Mouse (Mus musculus) midbrain, postnatal 0 days (tissue): ENCODE results near the gene Msantd4. TPM values are rescaled to one million over a fixed set of nuclear protein-coding genes. Genes with fewer than 3 reads are reported as not detected.
"Not testable (repeated sequence)": the region's sequence is repeated elsewhere in the genome, so short reads cannot be mapped to it uniquely, and the experiment has no call there.

Experiments used
- ATAC-seq: fragments of 200-750 bp; cut with Nextera tagmentation; 2 replicates; pipeline ENCODE4 v1.8.0; 2017; ENCODE audit warnings: moderate number of reproducible peaks, mild to moderate bottlenecking, moderate TSS enrichment, moderate library complexity; ENCODE audit not compliant: low FRiP score
- DNase-seq: peaks from one replicate; pipeline ENCODE4 v3.0.0-alpha.2; 2015; ENCODE audit warnings: low spot score
- H3K27ac ChIP-seq: fragments of 300-500 bp; sonication (generic); 2 replicates; pipeline ENCODE4 v1.5.1; 2014; ENCODE audit warnings: low read depth, mild to moderate bottlenecking, low read length, mixed read lengths
- H3K27me3 ChIP-seq: fragments of 300-500 bp; sonication (generic); 2 replicates; pipeline ENCODE4 v1.6.1; 2014; ENCODE audit warnings: low read length, control low read depth, mixed read lengths; ENCODE audit not compliant: insufficient read depth
- H3K36me3 ChIP-seq: fragments of 300-500 bp; sonication (generic); 2 replicates; pipeline ENCODE4 v1.6.1; 2014; ENCODE audit warnings: low read length, control low read depth, mixed read lengths; ENCODE audit not compliant: insufficient read depth
- H3K4me1 ChIP-seq: fragments of 300-500 bp; sonication (generic); 2 replicates; pipeline ENCODE4 v1.6.1; 2014; ENCODE audit warnings: mild to moderate bottlenecking, control low read depth, antibody characterized with exemption, low read length, mixed read lengths; ENCODE audit not compliant: insufficient read depth
- H3K4me2 ChIP-seq: fragments of 300-500 bp; sonication (generic); 2 replicates; pipeline ENCODE4 v1.6.1; 2014; ENCODE audit warnings: low read depth, mild to moderate bottlenecking, low read length, mixed read lengths; ENCODE audit not compliant: poor library complexity, severe bottlenecking
- H3K4me3 ChIP-seq: fragments of 300-500 bp; sonication (generic); 2 replicates; pipeline ENCODE4 v1.5.1; 2014; ENCODE audit warnings: low read depth, mild to moderate bottlenecking, low read length, moderate library complexity
- H3K9ac ChIP-seq: fragments of 300-500 bp; sonication (generic); replicated peaks from 2 replicates; pipeline ENCODE4 v1.6.1; 2014; ENCODE audit warnings: mild to moderate bottlenecking, low read length, moderate library complexity, mixed read lengths; ENCODE audit not compliant: poor library complexity, severe bottlenecking
- H3K9me3 ChIP-seq: fragments of 300-500 bp; sonication (generic); 2 replicates; pipeline ENCODE4 v1.6.1; 2016; ENCODE audit warnings: low read length, control low read depth
- CTCF ChIP-seq: IDR thresholded peaks from 2 replicates; pipeline ENCODE4 v1.5.1; 2016; ENCODE audit warnings: antibody characterized with exemption, mild to moderate bottlenecking
- WGBS: fragments of 180-500 bp; shearing (Covaris S2); extraction: QIAGEN DNeasy Blood & Tissue Kit; methylation state at CpG from one replicate; pipeline ENCODE4 v1.1.7; 2014; 5-methylcytosine and 5-hydroxymethylcytosine counted together
- microRNA-seq: library from miRNA; unstranded; fragments of <30 nt; microRNA quantifications from one replicate; pipeline ENCODE4, GENCODE M21; 2016; ENCODE audit warnings: borderline number of aligned reads
- polyA plus RNA-seq: library from polyadenylated mRNA; unstranded; fragments of >200 nt; fragmentation: Nextera tagmentation; extraction: Ambion mirVana; gene quantifications from 2 replicates; pipeline ENCODE4 v1.2.1, GENCODE M21; 2015
- total RNA-seq: library from RNA; depleted of rRNA; stranded (reverse); fragments of >200 nt; gene quantifications from 2 replicates; pipeline ENCODE4 v1.2.3, GENCODE M21; 2014; rRNA removed

The Msantd4 gene
- total RNA-seq (28.1 and 38.9 TPM in 2 replicates), polyA plus RNA-seq (40.5 and 41.7 TPM in 2 replicates)

GRCm38 (mm10) chr9:4375828-4376639, at the start of gene Msantd4:
Gene Msantd4 (plus strand): TSS chr9:4376562.
- H3K9ac ChIP-seq: peak within 1 kb of the TSS; percentile 72
- peak; percentile 100 for ATAC-seq
- WGBS: under 1% methylated on average over 31 of the region's 31 CpGs

GRCm38 (mm10) chr9:4353163-4353562, 23.2 kb upstream of the Msantd4 start:
- 100% methylated on average over 1 of the region's 1 CpGs for WGBS
- TF ChIP-seq CTCF: no peak
- Histone ChIP-seq H3K4me2 (no peak overlapping the region), H3K36me3 (no peaks in the 10 kb centered on the region), H3K4me1 (no peaks in the 10 kb centered on the region), H3K27ac (no peak overlapping the region), H3K4me3 (no peak overlapping the region), H3K27me3 (no peaks in the 10 kb centered on the region), H3K9ac (no peak overlapping the region), H3K9me3 (no peaks in the 10 kb centered on the region)
- DNase-seq (no peak), ATAC-seq (no peak)

More at GRCm38 (mm10) chr9:4375828-4376639, at the start of gene Msantd4:
- Histone ChIP-seq H3K4me2 (peak within 1 kb of the TSS; percentile 72), H3K4me3 (peak within 1 kb of the TSS; percentile 51), H3K27ac (peak within 1 kb of the TSS; percentile 93), H3K9me3 (no peaks in the 10 kb centered on the region), H3K4me1 (no peaks in the 10 kb centered on the region), H3K27me3 (no peaks in the 10 kb centered on the region), H3K36me3 (no peaks in the 10 kb centered on the region)
- DNase-seq: peak; percentile 100
- peak; percentile 21 for TF ChIP-seq CTCF

DNA sequence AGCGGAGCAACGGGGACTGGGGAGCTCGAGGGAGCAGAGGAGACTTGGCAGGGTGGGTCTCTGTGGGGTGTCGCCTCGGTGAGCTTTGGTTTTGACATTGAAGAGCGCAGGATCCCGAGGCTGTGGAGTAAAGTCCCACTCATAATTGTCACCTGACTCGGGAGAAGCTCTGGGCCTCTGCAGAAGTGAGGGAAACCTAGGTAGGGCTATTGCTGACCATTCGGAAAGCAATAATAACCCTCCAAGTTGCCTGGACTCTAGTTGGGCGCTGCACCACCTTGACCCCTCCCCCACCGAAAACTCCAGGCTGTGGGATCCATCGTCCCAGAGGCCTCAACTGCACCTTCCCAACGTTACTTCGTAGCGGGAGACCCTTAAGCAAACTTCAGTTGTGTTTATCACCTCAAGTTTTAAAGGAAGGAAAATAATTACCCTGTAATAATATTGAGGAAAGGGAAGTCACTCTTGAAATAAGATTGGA, 318 bp downstream of the Msantd4 start:
- Histone ChIP-seq H3K9me3 (no peaks in the 10 kb centered on the region), H3K9ac (peak overlapping the region; percentile 71), H3K4me2 (peak overlapping the region; percentile 72), H3K4me3 (peak overlapping the region; percentile 51), H3K27ac (peak overlapping the region; percentile 71), H3K36me3 (no peaks in the 10 kb centered on the region), H3K27me3 (no peaks in the 10 kb centered on the region), H3K4me1 (no peaks in the 10 kb centered on the region)
- DNase-seq: no peak
- 0% methylated on average over 15 of the region's 15 CpGs for WGBS
- TF ChIP-seq CTCF: no peak
- ATAC-seq: peak; percentile 70; the same call in 1 of the 2 replicates

DNA sequence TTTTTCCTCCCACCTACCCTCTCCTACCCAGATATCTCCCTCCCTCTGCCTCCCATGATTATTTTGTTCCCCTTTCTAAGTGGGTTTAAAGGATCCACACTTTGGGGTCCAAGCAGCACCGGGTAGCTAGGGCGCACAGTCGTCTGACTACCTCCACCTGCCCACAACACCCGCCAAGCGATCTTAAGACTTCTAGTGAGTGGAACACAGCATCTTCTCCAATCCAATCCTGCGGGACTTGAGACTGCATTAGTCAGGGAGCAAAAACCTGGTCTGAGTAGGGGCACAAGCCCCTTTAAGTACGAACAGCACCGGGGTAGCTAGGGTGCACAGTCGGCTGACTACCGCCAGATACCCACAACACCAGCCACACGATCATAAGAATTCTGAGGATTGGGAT, 24.4 kb downstream of the Msantd4 start:
- H3K9me3 ChIP-seq, H3K4me3 ChIP-seq, H3K9ac ChIP-seq, H3K27ac ChIP-seq, H3K4me2 ChIP-seq, H3K4me1 ChIP-seq, ATAC-seq, DNase-seq, H3K27me3 ChIP-seq, H3K36me3 ChIP-seq: not testable (repeated sequence)
- WGBS: 93% methylated on average over 11 of the region's 11 CpGs

Small RNA genes lying within 50 kb of the gene (microRNA-seq; reads per million reads assigned to microRNA genes)
- gene Gm23992: not detected

Other genes starting within 250 kb of the Msantd4 start
- gene Aasdhppt, start 67.1 kb upstream of the Msantd4 start, total RNA-seq: 21.5 and 31.7 TPM in 2 replicates
- 29.2 and 29.8 TPM in 2 replicates for gene Aasdhppt, start 67.1 kb upstream of the Msantd4 start, polyA plus RNA-seq
- gene Kbtbd3, start 66.7 kb upstream of the Msantd4 start, total RNA-seq: 9.8 and 12.3 TPM in 2 replicates
- 9.3 and 9.8 TPM in 2 replicates for gene Kbtbd3, start 66.7 kb upstream of the Msantd4 start, polyA plus RNA-seq